Mouse (Mus musculus) cerebellum, postnatal 25 days (tissue): ENCODE data around the gene Hnrnpa2b1.
"Not testable (repeated sequence)": the region's sequence is repeated elsewhere in the genome, so short reads cannot be mapped to it uniquely, and the experiment has no call there.

Source experiments
- DNase-seq, 2 experiments: peaks; one replicate each; pipeline ENCODE4 v3.0.0; 2021; ENCODE audit warnings: mixed read lengths in 2 of 2

Hnrnpa2b1 gene

GRCm38 (mm10) chr6:51469715-51470310 lies at the start of gene Hnrnpa2b1:
Gene Hnrnpa2b1 (minus strand): TSS chr6:51469894.
- peak; percentile 98 to 100 for DNase-seq

GRCm38 (mm10) chr6:51514860-51515259 lies 45.2 kb upstream of the Hnrnpa2b1 start:
- no peak for DNase-seq

GRCm38 (mm10) chr6:51513745-51514144 lies 44.1 kb upstream of the Hnrnpa2b1 start:
- DNase-seq, result no peak

GRCm38 (mm10) chr6:51510946-51511345 lies 41.3 kb upstream of the Hnrnpa2b1 start:
- no peak for DNase-seq

GRCm38 (mm10) chr6:51510094-51510493 lies 40.4 kb upstream of the Hnrnpa2b1 start:
- peak in 1 of 2 experiments; percentile 54 for DNase-seq

- peak; percentile 74 to 90 for DNase-seq
Observed at GRCm38 (mm10) chr6:51508750-51509648, 39.3 kb upstream of the Hnrnpa2b1 start.

- DNase-seq, result no peak
Observed at GRCm38 (mm10) chr6:51507556-51507955, 37.9 kb upstream of the Hnrnpa2b1 start.

GRCm38 (mm10) chr6:51505671-51506070 lies 36.0 kb upstream of the Hnrnpa2b1 start:
- DNase-seq, result no peak

- DNase-seq, result no peak
Observed at GRCm38 (mm10) chr6:51497321-51498111, 27.8 kb upstream of the Hnrnpa2b1 start.

- DNase-seq, result peak; percentile 77 to 84
Observed at GRCm38 (mm10) chr6:51489787-51490186, 20.1 kb upstream of the Hnrnpa2b1 start.

GRCm38 (mm10) chr6:51486731-51487130 lies 17.0 kb upstream of the Hnrnpa2b1 start:
- no peak for DNase-seq

GRCm38 (mm10) chr6:51486076-51486710 lies 16.5 kb upstream of the Hnrnpa2b1 start:
- no peak for DNase-seq

GRCm38 (mm10) chr6:51485646-51486045 lies 16.0 kb upstream of the Hnrnpa2b1 start:
- no peak for DNase-seq

- DNase-seq, result not testable (repeated sequence)
Observed at GRCm38 (mm10) chr6:51484556-51484955, 14.9 kb upstream of the Hnrnpa2b1 start.

GRCm38 (mm10) chr6:51483861-51484260 lies 14.2 kb upstream of the Hnrnpa2b1 start:
- no peak for DNase-seq

- no peak for DNase-seq
Observed at GRCm38 (mm10) chr6:51481548-51481947, 11.9 kb upstream of the Hnrnpa2b1 start.

GRCm38 (mm10) chr6:51479136-51479731 lies 9.5 kb upstream of the Hnrnpa2b1 start:
- no peak for DNase-seq

GRCm38 (mm10) chr6:51472213-51472612 lies 2.5 kb upstream of the Hnrnpa2b1 start:
- no peak for DNase-seq

- DNase-seq, result peak in 1 of 2 experiments; percentile 29
Observed at GRCm38 (mm10) chr6:51471782-51472181, 2.1 kb upstream of the Hnrnpa2b1 start.

- no peak for DNase-seq
Observed at GRCm38 (mm10) chr6:51471179-51471505, 1.4 kb upstream of the Hnrnpa2b1 start.

GRCm38 (mm10) chr6:51470311-51471178 lies 851 bp upstream of the Hnrnpa2b1 start, which contains the start of gene Cbx3:
Gene Cbx3 (plus strand): TSS chr6:51470360.
- peak; percentile 86 to 93 for DNase-seq
